Mouse (Mus musculus): Measurements from ENCODE around the gene Dlgap3.

DNA sequence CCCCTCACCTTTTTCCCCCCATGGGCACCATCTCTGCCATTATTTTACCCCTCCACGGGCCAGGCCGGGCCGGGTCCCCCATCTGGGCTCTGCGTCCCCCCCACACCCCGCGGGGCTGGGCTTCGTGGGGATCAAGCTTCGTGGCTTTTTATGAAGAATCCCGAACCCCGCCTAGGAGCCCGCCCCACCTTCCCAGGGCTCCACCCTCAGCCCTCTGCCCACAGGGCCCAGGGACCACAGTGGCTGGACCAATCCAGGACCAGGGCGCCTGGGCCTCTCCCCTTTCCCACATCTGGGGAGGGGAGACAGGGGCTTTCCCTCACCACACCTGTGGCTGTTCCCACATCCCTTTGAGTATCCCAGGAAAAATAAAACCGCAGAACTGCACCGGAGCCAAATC, 67.6 kb downstream of the Dlgap3 start:
- TF ChIP-seq CTCF (IDR thresholded peaks at IDR 0.05; ENCODE audit: control insufficient read depth, insufficient read depth, low read length) (no peak), POLR2A (IDR thresholded peaks at IDR 0.05; ENCODE audit: borderline replicate concordance, control insufficient read depth, low read depth, low read length) (no peak)

Data from bone marrow, adult 2 months (tissue).